Mouse (Mus musculus) MEL (cell line): ENCODE measurements around the gene Pla1a.

Experiments
- CTCF ChIP-seq, 3 experiments: IDR thresholded peaks in 2 of 3; conservative IDR thresholded peaks in 1 of 3; 2 replicates each; pipeline ENCODE4 v1.5.1; 2011 to 2012; ENCODE audit warnings: low read length in 3 of 3, low read depth in 2 of 3, mild to moderate bottlenecking in 2 of 3, improper control_type of control experiment in 1 of 3, inconsistent platforms in 1 of 3, mixed read lengths in 1 of 3, moderate library complexity in 1 of 3; ENCODE audit not compliant: control insufficient read depth in 1 of 3, insufficient read depth in 1 of 3, poor library complexity in 1 of 3, severe bottlenecking in 1 of 3
- MAX ChIP-seq: IDR thresholded peaks from 2 replicates; pipeline ENCODE4 v1.6.1; 2011; ENCODE audit warnings: low read length, improper control_type of control experiment
- MEF2A ChIP-seq: IDR thresholded peaks from 2 replicates; pipeline ENCODE4 v1.6.1; 2014; ENCODE audit warnings: low read depth, mild to moderate bottlenecking, inconsistent platforms, low read length, improper control_type of control experiment; ENCODE audit not compliant: poor library complexity, insufficient replicate concordance, severe bottlenecking; ENCODE audit errors: extremely low read depth
- POLR2A ChIP-seq, 2 experiments: IDR thresholded peaks; 2 replicates each; pipeline ENCODE4 v1.6.1; 2011 to 2012; ENCODE audit warnings: low read length in 2 of 2, mild to moderate bottlenecking in 2 of 2, control low read depth in 1 of 2, improper control_type of control experiment in 1 of 2, low read depth in 1 of 2, moderate library complexity in 1 of 2; ENCODE audit not compliant: control insufficient read depth in 1 of 2, insufficient read depth in 1 of 2, poor library complexity in 1 of 2
- POLR2AphosphoS2 ChIP-seq: IDR thresholded peaks from 2 replicates; pipeline ENCODE4 v1.6.1; 2011; ENCODE audit warnings: low read length, improper control_type of control experiment
- TBP ChIP-seq: IDR thresholded peaks from 2 replicates; pipeline ENCODE4 v1.8.0; 2011; ENCODE audit warnings: low read depth, low read length, improper control_type of control experiment

- no peak for TF ChIP-seq CTCF (IDR thresholded peaks at IDR 0.05 in 2 of 3, conservative IDR thresholded peaks at IDR 0.05 in 1 of 3; ENCODE audit: control insufficient read depth in 1 of 3, insufficient read depth in 1 of 3, low read depth in 2 of 3, low read length in 3 of 3, poor library complexity in 1 of 3, severe bottlenecking in 1 of 3)
- TF ChIP-seq MAX: no peak
- TF ChIP-seq POLR2AphosphoS2: no peak
- no peak for TF ChIP-seq POLR2A (IDR thresholded peaks at IDR 0.05; ENCODE audit: control insufficient read depth in 1 of 2, insufficient read depth in 1 of 2, low read depth in 1 of 2, low read length in 2 of 2, poor library complexity in 1 of 2)
- no peak for TF ChIP-seq TBP
- no peak for TF ChIP-seq MEF2A
These were observed 74.6 kb downstream of the Pla1a start for GRCm38 (mm10) chr16:38358256-38358812.
